Mouse (Mus musculus) spleen, embryonic (tissue): ENCODE results near the gene C130050O18Rik.
"Not testable (repeated sequence)": the region's sequence is repeated elsewhere in the genome, so short reads cannot be mapped to it uniquely, and the experiment has no call there.

Source experiments
- CTCF ChIA-PET: fragments of 350-600 bp; sonication (Branson Sonifier 250); formaldehyde crosslinking; loops from one replicate; lab custom pipeline; 2022; lab: Charles Lee

Gene C130050O18Rik

GRCm38 (mm10) chr5:139378986-139379629 lies 26.0 kb upstream of the C130050O18Rik start:
- CTCF ChIA-PET, result no interaction called here

GRCm38 (mm10) chr5:139379771-139380384 lies 25.2 kb upstream of the C130050O18Rik start:
- CTCF ChIA-PET, result no interaction called here

GRCm38 (mm10) chr5:139380385-139381248 lies 24.5 kb upstream of the C130050O18Rik start:
- CTCF ChIA-PET, result interaction anchor here (0.6 kb wide), 1 partner anchor 15 kb away, joined by 4 read pairs; no protein-coding TSS in a partner anchor

GRCm38 (mm10) chr5:139381586-139382513 lies 23.2 kb upstream of the C130050O18Rik start:
- CTCF ChIA-PET, result no interaction called here

GRCm38 (mm10) chr5:139382760-139383159 lies 22.3 kb upstream of the C130050O18Rik start:
- CTCF ChIA-PET, result interaction anchor here (0.8 to 1.1 kb wide), 2 partner anchors 11 to 16 kb away, joined by 3 read pairs; no protein-coding TSS in a partner anchor

GRCm38 (mm10) chr5:139383234-139383633 lies 21.8 kb upstream of the C130050O18Rik start:
- CTCF ChIA-PET, result interaction anchor here (0.8 to 1.1 kb wide), 2 partner anchors 12 to 15 kb away, joined by 3 read pairs; no protein-coding TSS in a partner anchor

- CTCF ChIA-PET, result interaction anchor here (0.6 kb wide), 1 partner anchor 9 kb away, joined by 4 read pairs; no protein-coding TSS in a partner anchor
These were observed 20.5 kb upstream of the C130050O18Rik start for GRCm38 (mm10) chr5:139384531-139384930.

GRCm38 (mm10) chr5:139386047-139386446 lies 19.0 kb upstream of the C130050O18Rik start:
- CTCF ChIA-PET, result no interaction called here

GRCm38 (mm10) chr5:139387329-139388194 lies 17.5 kb upstream of the C130050O18Rik start:
- CTCF ChIA-PET, result interaction anchor here (0.6 to 0.8 kb wide), 2 partner anchors 15 to 23 kb away, joined by 8 to 11 read pairs; no protein-coding TSS in a partner anchor

- CTCF ChIA-PET, result no interaction called here
These were observed 16.9 kb upstream of the C130050O18Rik start for GRCm38 (mm10) chr5:139388195-139388570.

GRCm38 (mm10) chr5:139388694-139389675 lies 16.1 kb upstream of the C130050O18Rik start:
- CTCF ChIA-PET, result no interaction called here

- CTCF ChIA-PET, result no interaction called here
These were observed 15.4 kb upstream of the C130050O18Rik start for GRCm38 (mm10) chr5:139389676-139390061.

- CTCF ChIA-PET, result not testable (repeated sequence)
These were observed 14.6 kb upstream of the C130050O18Rik start for GRCm38 (mm10) chr5:139390324-139391119.

GRCm38 (mm10) chr5:139391309-139391990 lies 13.6 kb upstream of the C130050O18Rik start:
- CTCF ChIA-PET, result no interaction called here

- CTCF ChIA-PET, result no interaction called here
These were observed 12.6 kb upstream of the C130050O18Rik start for GRCm38 (mm10) chr5:139392219-139393196.

- CTCF ChIA-PET, result interaction anchor here (0.6 kb wide), 1 partner anchor 9 kb away, joined by 4 read pairs; no protein-coding TSS in a partner anchor
These were observed 11.9 kb upstream of the C130050O18Rik start for GRCm38 (mm10) chr5:139393197-139393588.
